Mouse (Mus musculus) embryonic facial prominence, embryonic 10.5 days (tissue): ENCODE data around the gene Tada2a. TPM values are rescaled to one million over a fixed set of nuclear protein-coding genes. Genes with fewer than 3 reads are reported as not detected.

Experiments
- DNase-seq: peaks from one replicate; pipeline ENCODE4 v3.0.0-alpha.2; 2017; ENCODE audit warnings: low spot score
- H3K27ac ChIP-seq: fragments of 300-500 bp; sonication (generic); replicated peaks from 2 replicates; pipeline ENCODE4 v1.5.1; 2016; ENCODE audit warnings: mild to moderate bottlenecking
- H3K27me3 ChIP-seq: fragments of 300-500 bp; sonication (generic); replicated peaks from 2 replicates; pipeline ENCODE4 v1.6.1; 2016; ENCODE audit warnings: low read depth, mild to moderate bottlenecking; ENCODE audit not compliant: poor library complexity, severe bottlenecking
- H3K36me3 ChIP-seq: fragments of 300-500 bp; sonication (generic); replicated peaks from 2 replicates; pipeline ENCODE4 v1.6.1; 2016; ENCODE audit warnings: mild to moderate bottlenecking, moderate library complexity
- H3K4me1 ChIP-seq: fragments of 300-500 bp; sonication (generic); 2 replicates; pipeline ENCODE4 v1.6.1; 2016
- H3K4me3 ChIP-seq: fragments of 300-500 bp; sonication (generic); 2 replicates; pipeline ENCODE4 v1.5.1; 2016; ENCODE audit warnings: mild to moderate bottlenecking, moderate library complexity
- H3K9me3 ChIP-seq: fragments of 300-500 bp; sonication (generic); 2 replicates; pipeline ENCODE4 v1.6.1; 2016; ENCODE audit warnings: mild to moderate bottlenecking
- WGBS: fragments of 180-500 bp; shearing (Covaris S2); methylation state at CpG from one replicate; pipeline ENCODE4 v1.1.7; 2016; 5-methylcytosine and 5-hydroxymethylcytosine counted together
- polyA plus RNA-seq: library from polyadenylated mRNA; unstranded; fragments of >200 nt; fragmentation: Nextera tagmentation; extraction: Ambion mirVana; gene quantifications from 2 replicates; pipeline ENCODE4 v1.2.1, GENCODE M21; 2016

Tada2a gene
- polyA plus RNA-seq, 1 experiment from 2014 or later: 41.3 TPM

DNA sequence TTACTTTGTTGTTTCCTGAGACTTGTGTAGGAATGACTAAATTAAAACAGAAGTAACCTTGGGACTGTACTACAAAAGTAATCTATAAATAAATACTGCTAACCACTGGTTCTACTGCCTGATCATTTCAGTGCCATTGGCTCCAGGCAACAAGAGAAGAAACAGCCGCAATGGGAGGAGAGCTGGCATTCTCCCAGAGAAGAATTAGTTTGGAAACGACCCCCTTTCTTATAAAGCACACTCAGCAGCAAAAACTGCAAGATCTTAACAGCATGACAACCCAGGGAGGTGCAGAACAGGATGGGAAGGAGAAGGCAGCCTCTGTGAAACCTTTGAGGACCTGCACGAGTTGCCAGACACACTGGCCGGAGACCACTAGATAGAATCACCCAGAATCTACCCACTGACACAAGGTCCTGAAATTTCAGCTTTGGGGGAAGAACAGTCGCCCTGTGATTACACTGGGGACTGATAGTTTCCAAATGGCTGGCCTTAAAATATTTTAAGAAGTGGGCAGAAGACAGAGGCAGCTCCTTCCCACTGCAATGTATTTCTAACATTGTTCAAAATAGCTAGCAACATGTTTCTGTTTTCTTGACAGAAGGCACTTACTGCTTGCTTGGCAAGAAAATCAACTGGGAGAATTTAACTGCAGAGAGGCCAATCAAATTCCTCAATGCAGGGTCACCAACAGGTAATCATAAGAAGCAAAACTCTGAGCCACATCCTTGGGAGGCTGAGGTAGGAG, 32.0 kb downstream of the Tada2a start:
- Histone ChIP-seq H3K4me3 (no peak overlapping the region), H3K27ac (no peak overlapping the region), H3K27me3 (no peaks in the 10 kb centered on the region), H3K9me3 (no peaks in the 10 kb centered on the region), H3K36me3 (peaks cover 98% of the 10 kb centered on the region), H3K4me1 (no peaks in the 10 kb centered on the region)
- 88% methylated on average over 5 of the region's 5 CpGs for WGBS
- DNase-seq: no peak

DNA sequence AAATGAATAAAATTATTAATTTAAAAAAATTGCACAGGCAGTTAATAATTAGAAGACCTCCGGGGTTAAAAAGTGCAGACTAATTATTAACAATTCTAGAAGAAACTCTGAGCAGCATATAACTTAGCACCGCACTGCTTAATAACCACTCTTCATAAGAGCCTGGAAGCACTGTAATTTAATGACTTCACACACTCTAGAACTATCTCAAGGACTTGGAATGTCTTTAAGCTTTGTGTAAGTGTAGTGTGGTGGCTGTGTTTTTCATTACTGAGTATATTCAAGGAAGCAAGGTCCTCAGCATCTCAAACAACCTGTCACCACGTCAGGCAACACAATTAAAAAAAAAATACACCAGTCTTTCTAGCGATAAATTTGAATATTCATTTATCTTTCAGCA, 34.3 kb downstream of the Tada2a start:
- Histone ChIP-seq H3K36me3 (peaks cover 98% of the 10 kb centered on the region), H3K9me3 (no peaks in the 10 kb centered on the region), H3K4me3 (no peak overlapping the region), H3K27ac (no peak overlapping the region), H3K27me3 (no peaks in the 10 kb centered on the region), H3K4me1 (no peaks in the 10 kb centered on the region)
- 86% methylated on average over 4 of the region's 4 CpGs for WGBS
- no peak for DNase-seq

DNA sequence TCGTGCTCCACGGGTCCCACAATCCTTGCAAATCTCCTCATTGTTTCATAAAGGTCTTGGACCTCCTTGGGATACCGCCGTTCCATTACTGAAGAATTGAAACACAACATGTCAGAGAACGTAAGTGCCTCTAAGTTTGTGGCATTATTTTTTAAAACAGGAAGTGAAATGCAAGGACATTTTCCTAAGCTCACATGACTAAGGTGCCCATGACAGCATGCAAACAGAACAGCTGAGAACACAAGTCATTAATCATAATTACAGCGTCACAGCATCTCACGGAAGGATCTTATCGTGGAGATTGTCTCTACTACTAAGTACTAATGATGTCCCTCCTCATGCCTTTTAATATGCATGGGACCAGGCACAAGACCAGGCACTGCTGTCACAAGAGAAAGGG, 38.8 kb downstream of the Tada2a start:
- H3K36me3 ChIP-seq: peaks cover 96% of the 10 kb centered on the region
- no peak for DNase-seq

DNA sequence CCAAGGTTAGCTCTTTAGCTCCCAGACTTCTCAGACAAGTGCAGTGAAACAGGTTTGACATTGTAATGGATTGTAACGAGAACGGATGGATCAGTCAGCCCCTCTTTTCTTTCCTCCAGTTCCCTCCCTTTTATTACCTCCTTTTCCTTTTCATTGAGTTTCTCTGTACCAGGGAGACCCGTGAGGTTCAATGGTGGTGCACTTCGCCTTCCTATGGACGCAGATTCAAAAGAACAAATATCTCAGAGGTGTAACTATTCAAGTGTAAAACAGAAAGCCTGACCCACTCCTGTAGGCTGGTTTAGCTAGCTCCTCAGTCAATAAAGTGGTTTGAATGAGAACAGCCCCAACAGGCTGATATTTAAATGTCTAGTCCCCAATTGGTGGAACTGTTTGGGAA, 47.5 kb downstream of the Tada2a start:
- no peaks in the 10 kb centered on the region for H3K9me3 ChIP-seq
- H3K27ac ChIP-seq: no peak overlapping the region
- no peak overlapping the region for H3K4me3 ChIP-seq
- H3K36me3 ChIP-seq: peaks cover 85% of the 10 kb centered on the region
- H3K4me1 ChIP-seq: no peaks in the 10 kb centered on the region
- no peaks in the 10 kb centered on the region for H3K27me3 ChIP-seq
- no peak for DNase-seq
- 96% methylated on average over 5 of the region's 5 CpGs for WGBS

More for the DNA sequence above, 38.8 kb downstream of the Tada2a start:
- H3K4me1 ChIP-seq: no peaks in the 10 kb centered on the region
- no peak overlapping the region for H3K4me3 ChIP-seq
- H3K27ac ChIP-seq: no peak overlapping the region
- no peaks in the 10 kb centered on the region for H3K27me3 ChIP-seq
- WGBS: 93% methylated on average over 8 of the region's 8 CpGs
- no peaks in the 10 kb centered on the region for H3K9me3 ChIP-seq

DNA sequence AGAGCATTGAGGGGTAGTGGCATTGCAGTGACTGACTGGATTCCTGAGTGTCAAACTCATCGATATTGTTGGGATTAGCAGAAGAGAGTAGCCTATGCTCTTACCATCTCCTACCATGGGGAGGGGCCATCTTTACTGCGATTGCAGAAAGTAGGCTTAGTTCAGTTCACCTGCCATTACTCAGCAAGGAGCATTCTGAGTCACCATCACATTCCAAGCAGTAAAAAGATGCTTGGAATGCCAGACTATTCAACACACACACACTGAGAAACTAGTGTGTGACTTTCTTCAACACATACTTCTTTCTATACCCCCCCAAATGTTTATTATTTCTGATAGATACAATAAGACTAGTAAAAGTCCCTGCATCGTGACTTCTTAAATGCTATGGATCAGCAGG, 49.1 kb downstream of the Tada2a start:
- no peak overlapping the region for H3K27ac ChIP-seq
- DNase-seq: no peak
- no peaks in the 10 kb centered on the region for H3K4me1 ChIP-seq
- peaks cover 69% of the 10 kb centered on the region for H3K36me3 ChIP-seq
- no peaks in the 10 kb centered on the region for H3K27me3 ChIP-seq
- 91% methylated on average over 3 of the region's 3 CpGs for WGBS
- H3K9me3 ChIP-seq: no peaks in the 10 kb centered on the region
- no peak overlapping the region for H3K4me3 ChIP-seq

DNA sequence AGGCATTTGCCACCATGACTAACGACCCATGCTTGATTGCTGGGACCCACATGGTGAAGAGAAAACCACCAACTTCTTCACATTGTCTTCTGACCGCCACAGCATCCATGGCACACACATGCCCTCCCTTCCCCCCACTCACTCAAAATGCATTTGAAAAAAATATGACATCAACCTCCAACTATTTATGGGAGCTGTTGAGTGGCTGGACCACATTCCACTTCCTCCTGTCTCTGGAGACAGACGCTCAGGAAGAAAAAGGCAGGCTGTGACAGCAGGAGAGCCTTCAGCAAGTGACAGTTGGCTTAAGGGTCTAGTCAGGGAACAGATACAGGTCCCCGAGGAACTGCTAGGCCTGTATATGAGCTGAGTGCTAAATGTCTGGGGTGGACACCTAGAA, 49.5 kb downstream of the Tada2a start:
- Histone ChIP-seq H3K27me3 (no peaks in the 10 kb centered on the region), H3K4me3 (no peak overlapping the region), H3K4me1 (no peaks in the 10 kb centered on the region), H3K36me3 (peaks cover 67% of the 10 kb centered on the region), H3K27ac (no peak overlapping the region), H3K9me3 (no peaks in the 10 kb centered on the region)
- WGBS: 79% methylated on average over 4 of the region's 4 CpGs
- no peak for DNase-seq

DNA sequence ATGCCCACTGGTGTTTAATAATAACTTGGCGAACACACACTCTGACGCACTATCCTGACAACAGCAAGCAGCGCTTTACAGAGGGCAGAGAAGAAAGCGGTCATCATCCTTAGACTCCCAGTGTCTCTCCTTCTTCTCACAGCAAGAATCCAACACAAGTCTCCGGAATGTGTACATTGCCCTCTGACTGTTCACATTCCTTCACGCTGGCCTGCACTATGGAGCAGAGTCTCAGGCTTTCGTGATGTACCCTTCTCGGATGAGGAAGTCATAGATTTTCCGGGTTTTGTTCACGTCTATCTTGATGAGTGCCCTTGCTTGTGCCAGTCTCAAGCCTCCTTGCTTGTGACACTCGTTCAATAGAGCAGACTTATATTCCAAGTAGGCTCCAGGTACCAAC, 50.0 kb downstream of the Tada2a start:
- Histone ChIP-seq H3K27ac (no peak overlapping the region), H3K36me3 (peaks cover 62% of the 10 kb centered on the region), H3K4me1 (no peaks in the 10 kb centered on the region), H3K4me3 (no peak overlapping the region), H3K9me3 (no peaks in the 10 kb centered on the region), H3K27me3 (no peaks in the 10 kb centered on the region)
- no peak for DNase-seq
- WGBS: 94% methylated on average over 11 of the region's 11 CpGs

DNA sequence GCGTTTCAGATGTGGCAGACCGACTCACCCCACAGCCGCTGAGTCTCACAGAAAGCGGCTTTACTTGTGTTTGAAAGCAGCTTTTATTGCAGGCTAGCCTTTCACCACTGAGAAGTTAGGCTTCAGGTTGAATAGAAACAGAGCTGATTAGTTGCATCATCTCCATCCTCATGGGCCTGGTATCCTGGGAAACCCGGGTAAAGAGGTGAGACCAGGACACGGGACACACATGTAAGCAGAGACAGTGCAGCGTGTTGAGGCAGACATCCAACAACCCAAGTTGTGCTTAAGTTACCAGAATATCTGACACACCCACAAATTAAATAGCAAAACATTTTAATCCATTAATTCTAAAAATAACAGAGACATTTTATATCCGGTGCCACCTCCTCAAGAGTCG, 50.8 kb downstream of the Tada2a start:
- 91% methylated on average over 9 of the region's 9 CpGs for WGBS
- DNase-seq: no peak
- Histone ChIP-seq H3K4me3 (no peak overlapping the region), H3K9me3 (no peaks in the 10 kb centered on the region), H3K36me3 (peaks cover 54% of the 10 kb centered on the region), H3K27ac (no peak overlapping the region), H3K27me3 (no peaks in the 10 kb centered on the region), H3K4me1 (peaks cover 6% of the 10 kb centered on the region)

DNA sequence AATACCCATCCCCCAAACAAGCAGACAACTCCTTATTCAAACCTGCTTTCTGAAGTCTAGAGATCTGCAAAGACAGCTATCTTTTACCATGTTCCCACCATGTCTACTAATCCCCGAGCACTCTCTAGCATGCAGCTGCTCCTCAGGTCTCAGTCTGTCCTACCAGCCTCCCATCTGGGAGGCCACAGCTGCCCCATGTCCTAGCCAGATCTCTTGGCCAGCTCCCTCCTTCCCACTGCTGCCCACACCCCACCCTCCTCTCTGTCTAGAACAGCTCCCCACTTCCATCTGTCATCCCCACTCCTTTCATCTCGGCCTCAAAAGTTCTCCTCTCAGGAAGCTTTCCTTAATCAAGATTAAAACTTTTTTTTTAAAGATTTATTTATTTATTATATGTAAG, 52.4 kb downstream of the Tada2a start:
- no peaks in the 10 kb centered on the region for H3K9me3 ChIP-seq
- no peak for DNase-seq
- no peak overlapping the region for H3K4me3 ChIP-seq
- H3K36me3 ChIP-seq: peaks cover 40% of the 10 kb centered on the region
- no peak overlapping the region for H3K27ac ChIP-seq
- 83% methylated on average over 2 of the region's 2 CpGs for WGBS
- H3K27me3 ChIP-seq: no peaks in the 10 kb centered on the region
- H3K4me1 ChIP-seq: peaks cover 18% of the 10 kb centered on the region

DNA sequence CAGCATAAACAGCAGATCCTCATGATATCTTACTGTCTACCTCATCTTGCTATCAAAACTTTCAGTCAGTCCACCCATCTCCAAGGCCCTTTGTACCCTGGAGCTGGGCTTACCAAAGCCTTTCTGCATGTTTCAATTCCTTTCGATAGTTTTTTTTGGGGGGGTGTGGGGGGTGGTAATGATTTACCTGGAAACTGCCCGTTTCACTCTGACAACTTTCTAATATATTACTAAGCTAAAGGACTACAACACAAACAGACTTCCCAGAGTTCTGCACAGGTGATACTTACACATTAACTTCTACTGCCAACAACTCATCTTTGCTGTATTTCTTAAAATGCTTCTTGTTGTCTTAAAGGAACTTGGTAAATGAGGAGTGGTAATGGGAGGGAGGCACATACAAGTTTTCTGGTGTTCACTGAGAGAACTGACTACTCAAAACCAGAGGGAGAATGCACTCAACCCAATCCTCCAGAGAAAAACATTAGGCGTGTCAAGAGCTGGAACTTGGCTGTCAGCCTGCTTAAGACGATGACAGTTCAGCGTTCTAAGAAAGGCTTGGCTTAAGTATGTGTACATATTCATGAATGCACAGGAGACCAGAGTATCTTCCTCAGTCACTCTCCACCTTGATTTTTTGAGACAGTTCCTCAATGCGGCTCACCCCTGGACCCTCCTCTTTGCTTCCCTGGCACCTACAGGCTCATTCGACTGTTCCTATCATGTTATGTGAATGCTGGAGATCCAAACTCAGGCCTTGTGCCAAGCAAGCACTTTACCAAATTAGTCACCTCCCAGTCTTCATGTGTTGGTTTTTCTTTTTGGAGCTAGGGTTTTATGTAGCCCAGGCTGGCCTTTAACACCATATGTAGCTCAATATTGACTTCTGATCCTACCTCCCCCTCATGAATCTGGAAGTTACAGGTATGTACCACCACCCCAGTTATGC, 55.3 kb downstream of the Tada2a start:
- Histone ChIP-seq H3K9me3 (no peaks in the 10 kb centered on the region), H3K4me1 (peaks cover 18% of the 10 kb centered on the region), H3K27ac (peak overlapping the region; percentile 54), H3K36me3 (peaks cover 10% of the 10 kb centered on the region), H3K27me3 (peaks cover 22% of the 10 kb centered on the region), H3K4me3 (no peak overlapping the region)
- WGBS: 87% methylated on average over 7 of the region's 7 CpGs
- DNase-seq: no peak

DNA sequence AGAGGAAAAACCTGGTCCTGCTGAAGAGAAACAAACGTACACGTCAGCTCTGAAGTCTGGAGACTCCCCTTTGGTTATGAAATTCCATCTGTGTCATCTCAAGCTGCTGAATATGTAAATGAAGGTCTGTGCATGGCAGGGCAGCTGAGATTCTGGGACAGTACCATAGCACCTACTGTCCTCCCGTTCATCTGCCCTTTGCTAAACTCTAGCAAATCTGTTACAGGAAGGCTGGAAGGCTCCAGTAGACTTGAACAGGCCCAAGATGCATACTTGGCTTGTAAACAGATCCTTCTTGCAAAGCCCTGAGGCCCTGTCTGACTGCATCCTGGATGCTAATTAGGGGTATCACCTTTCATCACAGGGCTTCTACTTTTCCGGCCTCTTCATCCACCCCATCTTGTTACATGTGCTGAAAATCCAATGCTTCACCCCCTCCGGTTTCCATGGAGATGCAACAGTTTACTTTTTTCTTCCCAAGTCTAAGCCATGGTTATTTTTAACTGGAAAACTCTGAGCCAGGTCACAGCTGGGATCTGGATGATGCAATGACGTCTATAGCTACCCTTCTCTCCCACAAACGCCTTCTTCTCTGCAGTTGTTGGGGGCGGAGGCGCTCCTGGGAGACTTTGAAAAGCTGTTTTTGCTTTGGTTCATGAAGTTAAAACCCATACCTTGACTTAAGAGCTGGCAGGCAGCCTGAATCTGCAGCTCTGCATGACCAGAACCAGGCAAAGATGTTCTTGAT, 56.3 kb downstream of the Tada2a start:
- peaks cover 28% of the 10 kb centered on the region for H3K4me1 ChIP-seq
- peak overlapping the region; percentile 26; the same call in 1 of the 2 replicates for H3K4me3 ChIP-seq
- H3K27me3 ChIP-seq: peaks cover 32% of the 10 kb centered on the region
- 46% methylated on average over 9 of the region's 9 CpGs for WGBS
- peaks cover under 1% of the 10 kb centered on the region for H3K36me3 ChIP-seq
- peak; percentile 67 for DNase-seq
- peak overlapping the region; percentile 54 for H3K27ac ChIP-seq
- no peaks in the 10 kb centered on the region for H3K9me3 ChIP-seq

DNA sequence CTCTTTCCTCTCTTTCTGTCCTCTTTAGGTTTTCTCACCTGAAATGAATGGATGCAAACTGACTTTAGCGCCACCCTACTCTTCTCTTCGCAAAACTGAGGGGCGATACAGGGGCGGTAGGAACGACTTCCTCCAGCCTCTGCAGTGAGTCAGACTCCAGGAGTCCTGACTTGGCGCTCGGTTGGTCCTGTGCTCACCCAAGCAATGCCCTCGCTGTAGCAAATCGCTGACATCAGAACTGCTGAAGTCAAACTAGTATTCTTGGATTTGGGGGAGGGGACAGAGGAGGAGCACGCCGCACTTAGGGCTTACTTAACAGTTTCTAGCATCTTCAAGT, 60.4 kb downstream of the Tada2a start, which contains the start of gene Dusp14:
Dusp14 (minus strand) TSS at position 228 of the 337 bp plus-strand sequence.
- peaks cover 62% of the 10 kb centered on the region for H3K27me3 ChIP-seq
- H3K27ac ChIP-seq: peak within 1 kb of the TSS; percentile 81
- 12% methylated on average over 11 of the region's 11 CpGs for WGBS
- no peaks in the 10 kb centered on the region for H3K9me3 ChIP-seq
- DNase-seq: peak; percentile 23
- no peaks in the 10 kb centered on the region for H3K36me3 ChIP-seq
- peaks cover 53% of the 10 kb centered on the region for H3K4me1 ChIP-seq
- peak within 1 kb of the TSS; percentile 77 for H3K4me3 ChIP-seq
